Mouse (Mus musculus) urinary bladder, adult 2 months (tissue): Measurements from ENCODE around the gene Rasip1. TPM values are rescaled to one million over a fixed set of nuclear protein-coding genes. Genes with fewer than 3 reads are reported as not detected.

Experiments
- DNase-seq: peaks from one replicate; pipeline ENCODE4 v3.0.0; 2022; ENCODE audit warnings: low spot score
- polyA plus RNA-seq: library from polyadenylated mRNA; depleted of rRNA; stranded (reverse); fragments of >200 nt; gene quantifications from 2 replicates; pipeline ENCODE4 v1.2.3, GENCODE M21; 2012; rRNA removed

Gene Rasip1
- polyA plus RNA-seq: 7.3 and 11.8 TPM in 2 replicates

- no peak for DNase-seq
These were observed at the start of gene Rasip1 for GRCm38 (mm10) chr7:45627261-45627660. Rasip1 (plus strand) TSS chr7:45627488.

GRCm38 (mm10) chr7:45585923-45586322 lies 41.4 kb upstream of the Rasip1 start:
- no peak for DNase-seq

GRCm38 (mm10) chr7:45587631-45588592 lies 39.4 kb upstream of the Rasip1 start:
- DNase-seq: no peak

- peak; percentile 73 for DNase-seq
These were observed 38.1 kb upstream of the Rasip1 start for GRCm38 (mm10) chr7:45589173-45589572.

GRCm38 (mm10) chr7:45589898-45590297 lies 37.4 kb upstream of the Rasip1 start:
- DNase-seq: no peak

- no peak for DNase-seq
These were observed 36.4 kb upstream of the Rasip1 start for GRCm38 (mm10) chr7:45590874-45591273.

GRCm38 (mm10) chr7:45591880-45592279 lies 35.4 kb upstream of the Rasip1 start:
- DNase-seq: no peak

- DNase-seq: no peak
These were observed 34.0 kb upstream of the Rasip1 start for GRCm38 (mm10) chr7:45593118-45593815.

- DNase-seq: no peak
These were observed 32.1 kb upstream of the Rasip1 start for GRCm38 (mm10) chr7:45595176-45595575.

GRCm38 (mm10) chr7:45596107-45596506 lies 31.2 kb upstream of the Rasip1 start:
- DNase-seq: no peak

- DNase-seq: no peak
These were observed 30.3 kb upstream of the Rasip1 start for GRCm38 (mm10) chr7:45597013-45597412.

- no peak for DNase-seq
These were observed 29.8 kb upstream of the Rasip1 start for GRCm38 (mm10) chr7:45597527-45597926.

- no peak for DNase-seq
These were observed 28.1 kb upstream of the Rasip1 start for GRCm38 (mm10) chr7:45598960-45599879.

GRCm38 (mm10) chr7:45605704-45606289 lies 21.5 kb upstream of the Rasip1 start:
- DNase-seq: no peak

- DNase-seq: no peak
These were observed 17.8 kb upstream of the Rasip1 start for GRCm38 (mm10) chr7:45609511-45609910.

- no peak for DNase-seq
These were observed 11.0 kb upstream of the Rasip1 start for GRCm38 (mm10) chr7:45616277-45616676.

GRCm38 (mm10) chr7:45617042-45617695 lies 10.1 kb upstream of the Rasip1 start, which contains the start of gene Fut1:
Fut1 (plus strand) TSS chr7:45617289.
- DNase-seq: no peak

GRCm38 (mm10) chr7:45618316-45618715 lies 9.0 kb upstream of the Rasip1 start:
- DNase-seq: no peak

GRCm38 (mm10) chr7:45619592-45619991 lies 7.7 kb upstream of the Rasip1 start:
- DNase-seq: no peak

GRCm38 (mm10) chr7:45621443-45621842 lies 5.8 kb upstream of the Rasip1 start, which contains the start of gene Izumo1:
Izumo1 (plus strand) TSS chr7:45621811.
- no peak for DNase-seq

- no peak for DNase-seq
These were observed 3.8 kb upstream of the Rasip1 start for GRCm38 (mm10) chr7:45623507-45623906.
